Mouse (Mus musculus) intestine, postnatal 0 days (tissue): Measurements from ENCODE around the gene Tex13b. TPM values are rescaled to one million over a fixed set of nuclear protein-coding genes. Genes with fewer than 3 reads are reported as not detected.
"Not testable (repeated sequence)": the region's sequence is repeated elsewhere in the genome, so short reads cannot be mapped to it uniquely, and the experiment has no call there.

Source experiments
- ATAC-seq: fragments of 200-750 bp; cut with Nextera tagmentation; 2 replicates; pipeline ENCODE4 v1.8.0; 2017; ENCODE audit warnings: mild to moderate bottlenecking, moderate TSS enrichment, moderate library complexity
- H3K27ac ChIP-seq: fragments of 300-500 bp; sonication (generic); 2 replicates; pipeline ENCODE4 v1.5.1; 2014; ENCODE audit warnings: mild to moderate bottlenecking, low read depth, low read length, moderate library complexity
- H3K27me3 ChIP-seq: fragments of 300-500 bp; sonication (generic); replicated peaks from 2 replicates; pipeline ENCODE4 v1.6.1; 2014; ENCODE audit warnings: low read length, mixed read lengths; ENCODE audit not compliant: control insufficient read depth, insufficient read depth
- H3K36me3 ChIP-seq: fragments of 300-500 bp; sonication (generic); 2 replicates; pipeline ENCODE4 v1.6.1; 2014; ENCODE audit warnings: mild to moderate bottlenecking, moderate library complexity; ENCODE audit not compliant: control insufficient read depth, insufficient read depth
- H3K4me1 ChIP-seq: fragments of 300-500 bp; sonication (generic); replicated peaks from 2 replicates; pipeline ENCODE4 v1.6.1; 2014; ENCODE audit warnings: antibody characterized with exemption, low read length, mixed read lengths; ENCODE audit not compliant: control insufficient read depth, insufficient read depth
- H3K4me2 ChIP-seq: fragments of 300-500 bp; sonication (generic); replicated peaks from 2 replicates; pipeline ENCODE4 v1.6.1; 2014; ENCODE audit warnings: low read depth, mild to moderate bottlenecking, moderate library complexity
- H3K4me3 ChIP-seq: fragments of 300-500 bp; sonication (generic); 2 replicates; pipeline ENCODE4 v1.5.1; 2014; ENCODE audit warnings: low read depth, low read length
- H3K9ac ChIP-seq: fragments of 300-500 bp; sonication (generic); 2 replicates; pipeline ENCODE4 v1.6.1; 2014; ENCODE audit warnings: mild to moderate bottlenecking, low read depth, low read length
- H3K9me3 ChIP-seq: fragments of 300-500 bp; sonication (generic); 2 replicates; pipeline ENCODE4 v1.6.1; 2016; ENCODE audit warnings: mixed run types; ENCODE audit not compliant: control insufficient read depth
- CTCF ChIP-seq: sonication (generic); IDR thresholded peaks from 2 replicates; pipeline ENCODE4 v1.5.1; 2016; ENCODE audit warnings: low read depth, mild to moderate bottlenecking, control low read depth, antibody characterized with exemption, moderate library complexity
- WGBS: fragments of 180-500 bp; shearing (Covaris S2); extraction: QIAGEN DNeasy Blood & Tissue Kit; methylation state at CpG from one replicate; pipeline ENCODE4 v1.1.7; 2014; 5-methylcytosine and 5-hydroxymethylcytosine counted together
- polyA plus RNA-seq: library from polyadenylated mRNA; unstranded; fragments of >200 nt; fragmentation: Nextera tagmentation; extraction: Ambion mirVana; gene quantifications from 2 replicates; pipeline ENCODE4 v1.2.1, GENCODE M21; 2015

The Tex13b gene
- not detected in 2 replicates for polyA plus RNA-seq

- no peak for TF ChIP-seq CTCF
- 94% methylated on average over 22 of the region's 22 CpGs for WGBS
- H3K9ac ChIP-seq = no peak within 1 kb of the TSS
- H3K4me2 ChIP-seq = no peak within 1 kb of the TSS
- H3K4me1 ChIP-seq = no peaks in the 10 kb centered on the region
- H3K9me3 ChIP-seq = no peaks in the 10 kb centered on the region
- no peaks in the 10 kb centered on the region; the same call in 1 of the 2 replicates for H3K27me3 ChIP-seq
- no peak for ATAC-seq
- H3K36me3 ChIP-seq = no peaks in the 10 kb centered on the region
- no peak within 1 kb of the TSS for H3K4me3 ChIP-seq
- H3K27ac ChIP-seq = no peak within 1 kb of the TSS
Observed at GRCm38 (mm10) chrX:140813312-140814006, at the start of gene Tex13b. Gene Tex13b, minus strand, starts transcription at chrX:140813433.

GRCm38 (mm10) chrX:140862760-140863159 lies 49.5 kb upstream of the Tex13b start:
- WGBS = 88% methylated on average over 6 of the region's 6 CpGs
- H3K27ac ChIP-seq = no peak overlapping the region

DNA sequence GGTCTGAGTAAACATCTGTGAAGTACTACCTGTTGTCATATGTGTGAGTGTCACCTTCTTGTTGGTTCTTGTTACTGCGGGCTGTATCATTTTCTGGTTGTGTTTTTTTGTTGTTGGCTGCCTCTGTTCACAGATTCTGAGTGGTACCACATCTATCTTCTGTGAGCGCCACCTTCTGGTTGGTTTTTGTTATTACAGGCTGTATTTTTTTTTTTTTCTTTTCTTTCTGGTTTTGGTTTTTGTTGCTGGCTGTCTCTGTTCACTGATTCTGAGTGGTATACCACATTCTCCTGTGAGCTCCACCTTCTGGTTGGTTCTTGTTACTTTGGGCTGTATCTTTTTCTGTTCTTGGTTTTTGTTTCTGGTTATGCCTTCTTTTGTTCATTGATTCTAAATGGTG lies 44.2 kb upstream of the Tex13b start:
- 35% methylated on average over 2 of the region's 2 CpGs for WGBS
- ATAC-seq = no peak
- peak; percentile 60 for TF ChIP-seq CTCF

More at GRCm38 (mm10) chrX:140862760-140863159, 49.5 kb upstream of the Tex13b start:
- Histone ChIP-seq H3K4me1 (no peaks in the 10 kb centered on the region), H3K9me3 (no peaks in the 10 kb centered on the region), H3K36me3 (no peaks in the 10 kb centered on the region), H3K9ac (no peak overlapping the region), H3K27me3 (no peaks in the 10 kb centered on the region), H3K4me3 (no peak overlapping the region), H3K4me2 (no peak overlapping the region)
- TF ChIP-seq CTCF = no peak
- no peak for ATAC-seq

DNA sequence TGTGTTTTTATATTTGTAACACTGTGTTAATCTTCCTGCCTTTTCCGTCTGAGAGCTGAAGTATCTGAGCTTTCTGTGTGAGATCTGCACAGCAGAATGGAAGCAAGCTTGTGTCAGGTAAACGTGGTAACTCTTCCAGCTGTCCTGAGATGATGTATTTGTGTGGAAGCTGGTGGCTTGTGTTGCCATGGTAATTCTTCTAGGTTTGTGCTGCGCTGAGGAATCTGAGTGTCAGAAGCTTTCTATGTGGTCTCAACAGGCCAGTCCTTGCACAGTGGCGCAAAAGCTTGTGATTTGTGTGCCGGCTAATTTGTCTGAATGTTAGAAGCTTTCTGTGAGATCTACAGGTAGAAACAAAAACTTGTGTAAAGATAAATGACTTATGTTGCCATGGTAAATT lies 43.8 kb upstream of the Tex13b start:
- not testable (repeated sequence) for H3K9ac ChIP-seq, H3K4me2 ChIP-seq, ATAC-seq, H3K27me3 ChIP-seq, H3K27ac ChIP-seq, H3K36me3 ChIP-seq, H3K9me3 ChIP-seq, H3K4me3 ChIP-seq, H3K4me1 ChIP-seq
- WGBS = 57% methylated on average over 5 of the region's 5 CpGs

More for the DNA sequence above, 44.2 kb upstream of the Tex13b start:
- Histone ChIP-seq H3K36me3 (no peaks in the 10 kb centered on the region), H3K4me1 (no peaks in the 10 kb centered on the region), H3K27me3 (no peaks in the 10 kb centered on the region), H3K9ac (no peak overlapping the region), H3K9me3 (no peaks in the 10 kb centered on the region), H3K4me3 (no peak overlapping the region), H3K4me2 (no peak overlapping the region), H3K27ac (no peak overlapping the region)

DNA sequence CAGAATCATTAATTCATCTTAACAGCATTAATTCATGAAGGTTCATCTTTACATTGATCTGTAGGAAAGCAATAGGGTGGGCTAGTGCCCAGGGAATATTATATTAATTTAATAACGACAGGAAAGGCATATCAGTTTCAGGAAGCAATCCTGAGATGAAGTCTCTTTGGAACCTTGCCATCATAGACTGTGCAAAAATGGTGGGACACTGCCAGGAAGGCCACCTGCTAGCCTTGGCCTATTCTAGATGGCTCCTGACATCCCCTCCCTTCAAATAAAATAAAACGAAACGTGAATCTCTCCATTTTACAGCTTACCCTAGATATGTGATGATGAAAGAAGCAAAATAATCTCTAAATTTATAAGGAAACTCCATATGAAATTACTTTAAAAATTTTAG lies 41.3 kb upstream of the Tex13b start:
- Histone ChIP-seq H3K9ac (no peak overlapping the region), H3K4me3 (no peak overlapping the region), H3K9me3 (no peaks in the 10 kb centered on the region), H3K4me1 (no peaks in the 10 kb centered on the region), H3K4me2 (no peak overlapping the region), H3K27me3 (no peaks in the 10 kb centered on the region), H3K36me3 (no peaks in the 10 kb centered on the region), H3K27ac (no peak overlapping the region)
- 63% methylated on average over 3 of the region's 3 CpGs for WGBS
- TF ChIP-seq CTCF = no peak
- no peak for ATAC-seq

DNA sequence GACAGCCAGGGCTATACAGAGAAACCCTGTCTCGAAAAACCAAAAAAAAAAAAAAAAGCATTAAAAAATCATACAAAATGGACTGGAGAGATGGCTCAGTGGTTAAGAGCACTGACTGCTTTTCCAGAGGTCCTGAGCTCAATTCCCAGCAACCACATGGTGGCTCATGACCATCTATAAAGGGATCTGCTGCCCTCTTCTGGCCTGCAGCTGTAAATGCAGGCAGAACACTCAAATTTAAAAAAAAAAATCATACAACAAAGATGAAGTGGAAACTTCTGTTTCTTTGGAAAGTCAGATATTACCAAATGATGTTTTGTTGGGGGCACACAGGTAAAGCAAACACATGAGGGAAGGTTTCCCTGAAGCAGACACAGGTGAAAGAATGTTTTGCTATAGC lies 32.2 kb upstream of the Tex13b start:
- H3K9me3 ChIP-seq, H3K27me3 ChIP-seq, H3K27ac ChIP-seq, H3K4me1 ChIP-seq, H3K36me3 ChIP-seq, H3K4me3 ChIP-seq, H3K9ac ChIP-seq, ATAC-seq, H3K4me2 ChIP-seq: not testable (repeated sequence)
- 63% methylated on average over 1 of the region's 1 CpGs for WGBS
- peak; percentile 55 for TF ChIP-seq CTCF

DNA sequence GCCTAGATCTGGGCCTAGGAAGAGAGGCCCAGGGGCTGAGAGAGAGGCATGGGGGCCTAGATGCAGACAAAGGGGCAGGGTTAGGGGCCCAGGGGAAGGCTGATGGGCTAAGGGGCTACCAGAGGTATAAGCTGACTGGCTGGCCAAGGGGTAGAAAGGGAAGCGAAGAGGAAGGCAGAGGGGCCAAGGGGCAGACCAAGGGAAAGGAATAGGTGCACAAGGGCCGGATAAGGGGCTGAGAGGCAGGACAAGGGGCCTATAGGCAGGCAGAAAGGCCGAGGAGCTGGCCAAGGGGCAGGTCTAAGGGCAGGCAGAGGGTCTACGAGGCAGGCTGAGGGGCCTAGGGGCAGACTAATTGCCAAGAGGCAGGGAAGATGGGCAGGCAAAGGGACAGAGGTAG lies 26.7 kb upstream of the Tex13b start:
- Histone ChIP-seq H3K27me3 (no peaks in the 10 kb centered on the region), H3K9me3 (no peaks in the 10 kb centered on the region), H3K27ac (no peak overlapping the region), H3K9ac (no peak overlapping the region), H3K4me3 (no peak overlapping the region), H3K36me3 (no peaks in the 10 kb centered on the region), H3K4me2 (no peak overlapping the region), H3K4me1 (no peaks in the 10 kb centered on the region)
- TF ChIP-seq CTCF = no peak
- no peak for ATAC-seq
- 65% methylated on average over 4 of the region's 4 CpGs for WGBS
